Mouse (Mus musculus) granulocyte monocyte progenitor cell, adult 5-6 weeks (primary cell): ENCODE measurements around the gene Nxn. TPM values are rescaled to one million over a fixed set of nuclear protein-coding genes. Genes with fewer than 3 reads are reported as not detected.
A peak's percentile ranks its signal among the peaks of the same experiment; 100 is the strongest.

Experiments
- ATAC-seq: replicated peaks from 2 replicates; pipeline ENCODE4 v1.8.0; 2016; ENCODE audit warnings: mild to moderate bottlenecking, moderate TSS enrichment, inconsistent platforms; ENCODE audit not compliant: poor library complexity, severe bottlenecking
- total RNA-seq, 2 experiments: library from RNA; stranded (forward) in 1 of 2; stranded (reverse) in 1 of 2; fragments of 200-712, 200-1000 nt in 1 of 2; fragments of >200 nt in 1 of 2; fragmentation: Nextera tagmentation in 1 of 2; gene quantifications; 2 replicates each; pipeline ENCODE4 v1.2.3; 2014 to 2017

Nxn gene
- total RNA-seq, 2 experiments from 2014 or later, result 25.5 to 32.3 TPM

DNA sequence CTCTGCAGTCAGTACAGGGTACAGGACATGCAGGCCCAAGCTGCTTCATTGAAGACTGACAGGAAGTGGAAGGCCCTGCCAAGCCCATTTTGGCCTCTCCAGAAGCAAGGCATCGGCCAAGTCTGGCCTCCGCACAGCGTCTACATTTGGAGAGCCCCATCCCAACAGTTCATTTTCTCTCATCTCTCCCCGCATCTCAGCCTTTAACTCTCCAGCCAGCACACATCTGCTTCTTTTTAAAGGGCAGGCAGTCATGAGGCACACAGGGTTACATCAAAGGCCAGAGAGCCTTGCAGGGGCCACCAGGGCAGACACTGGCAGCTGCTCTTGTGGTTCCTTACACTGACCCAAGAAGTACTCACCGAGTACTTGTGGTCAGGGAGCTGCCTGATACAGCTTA is 89.1 kb downstream of the Nxn start:
- ATAC-seq, result peak; percentile 43

DNA sequence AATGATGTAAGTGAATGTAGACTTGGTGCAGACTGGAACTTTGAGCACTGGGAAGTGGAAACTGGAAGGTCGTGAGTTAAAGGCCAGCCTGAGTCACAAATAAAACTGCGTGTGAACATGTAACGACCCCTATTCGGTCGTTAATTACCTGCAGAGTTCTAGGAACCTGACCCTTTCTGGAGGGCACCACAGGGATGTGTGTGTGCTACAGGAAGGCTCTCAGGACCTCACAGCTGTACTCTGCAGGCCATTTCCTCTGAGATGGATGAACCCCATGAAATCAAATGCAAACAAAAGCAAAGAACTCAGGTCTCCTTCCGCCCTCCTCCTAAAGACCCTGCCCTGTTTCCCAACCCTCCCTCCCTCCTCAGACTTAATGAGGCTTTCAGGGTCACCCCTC is 89.9 kb downstream of the Nxn start:
- ATAC-seq, result no peak

DNA sequence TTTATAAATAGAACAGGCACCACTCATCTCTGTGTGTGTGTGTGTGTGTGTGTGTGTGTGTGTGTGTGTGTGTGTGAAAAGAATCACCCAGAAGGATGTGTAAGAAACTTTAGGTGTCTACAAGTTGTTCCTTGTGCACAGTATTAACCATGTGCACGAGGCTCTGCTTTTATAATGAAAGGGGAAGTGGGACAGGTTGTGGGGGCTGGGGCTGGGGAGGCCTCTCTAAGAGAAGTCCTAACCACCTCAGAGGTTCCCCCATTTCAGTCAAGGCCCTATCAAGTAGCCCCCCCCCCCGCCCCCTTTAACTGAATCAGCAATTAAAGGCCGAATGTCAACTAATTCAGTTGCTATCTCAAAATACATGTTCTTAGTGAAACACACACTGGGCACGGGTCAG is 92.2 kb downstream of the Nxn start:
- peak; percentile 88 for ATAC-seq

DNA sequence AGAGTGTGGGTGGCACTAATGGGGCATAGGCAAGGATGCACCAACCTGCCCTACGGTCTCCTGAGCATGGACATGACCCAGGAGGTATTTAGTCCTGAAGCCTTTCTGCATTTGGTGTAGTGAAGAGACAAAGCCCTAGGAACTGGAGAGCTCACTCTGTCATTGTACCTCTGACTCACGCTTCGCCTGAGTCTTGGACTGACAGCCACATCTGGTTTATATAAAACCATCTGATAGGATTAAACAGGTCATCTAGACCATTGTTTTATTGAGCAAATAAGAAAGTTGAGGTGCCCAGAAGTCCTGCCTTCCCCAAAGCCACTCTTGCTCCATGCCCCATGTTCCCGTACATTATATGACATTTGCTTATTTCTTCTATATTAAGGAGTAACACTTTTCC is 93.4 kb downstream of the Nxn start:
- no peak for ATAC-seq

DNA sequence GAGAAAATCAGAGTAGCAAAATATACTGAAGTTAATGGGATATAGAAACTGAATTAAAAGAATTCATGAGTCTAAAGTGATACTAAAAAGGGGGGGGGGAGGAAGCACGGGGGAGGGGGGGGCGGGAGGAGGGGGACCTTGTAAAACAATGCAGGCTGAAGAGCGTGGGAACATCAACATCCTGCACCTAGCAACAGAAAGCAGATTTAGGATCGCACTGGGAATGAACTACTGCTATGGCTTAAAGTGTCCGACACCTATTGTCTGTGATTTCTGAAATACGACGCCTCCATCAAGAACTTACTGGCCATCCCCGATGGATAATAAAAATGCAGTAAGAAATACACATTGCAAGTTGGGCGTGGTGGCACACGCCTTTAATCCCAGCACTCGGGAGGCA is 95.6 kb downstream of the Nxn start:
- ATAC-seq, result no peak

DNA sequence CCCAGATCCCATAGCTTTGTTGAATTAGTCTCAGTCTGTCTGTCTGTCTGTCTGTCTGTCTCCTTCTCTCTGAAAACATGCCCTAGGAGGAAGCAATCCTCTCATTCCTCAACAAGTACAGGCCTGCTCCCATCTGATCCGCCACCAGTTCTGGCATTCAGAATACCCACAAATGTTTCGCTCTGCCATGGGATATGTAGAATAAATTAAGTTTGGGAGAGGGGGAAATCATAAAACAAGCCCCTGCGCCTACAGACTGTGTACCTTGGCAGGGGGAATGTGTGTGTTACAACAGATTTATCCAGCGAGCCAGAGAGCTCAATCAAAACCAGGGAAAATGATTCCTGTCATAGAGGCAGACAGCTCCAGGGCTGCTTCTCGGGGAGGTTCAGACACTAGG is 98.1 kb downstream of the Nxn start:
- ATAC-seq, result no peak

DNA sequence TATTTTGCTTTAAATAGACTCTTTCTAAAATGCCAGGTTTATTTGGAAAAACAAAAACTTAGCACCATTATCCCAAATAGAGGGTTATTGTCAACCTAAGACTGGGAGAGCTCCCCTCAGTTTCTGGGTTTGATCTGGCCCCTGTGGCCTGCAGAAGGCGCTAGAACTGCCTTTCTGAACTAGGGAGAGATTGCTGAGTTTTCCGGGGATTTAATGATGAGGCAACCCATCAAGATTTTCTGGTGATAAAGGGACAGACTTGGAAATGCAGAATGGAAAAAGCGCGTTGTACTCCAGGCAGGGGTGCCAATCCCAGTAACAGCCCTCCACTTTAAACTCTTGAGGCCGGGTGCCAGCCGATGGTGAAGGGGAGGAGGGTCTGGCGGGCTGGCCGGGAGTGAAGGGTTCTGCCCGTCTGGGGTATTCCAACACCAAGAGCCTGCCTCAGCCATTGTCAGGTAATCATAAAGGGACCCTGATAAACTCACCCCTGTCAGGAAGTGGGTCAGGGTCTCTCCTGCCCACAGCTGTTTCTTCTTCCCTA is 100.4 kb downstream of the Nxn start:
- no peak for ATAC-seq

DNA sequence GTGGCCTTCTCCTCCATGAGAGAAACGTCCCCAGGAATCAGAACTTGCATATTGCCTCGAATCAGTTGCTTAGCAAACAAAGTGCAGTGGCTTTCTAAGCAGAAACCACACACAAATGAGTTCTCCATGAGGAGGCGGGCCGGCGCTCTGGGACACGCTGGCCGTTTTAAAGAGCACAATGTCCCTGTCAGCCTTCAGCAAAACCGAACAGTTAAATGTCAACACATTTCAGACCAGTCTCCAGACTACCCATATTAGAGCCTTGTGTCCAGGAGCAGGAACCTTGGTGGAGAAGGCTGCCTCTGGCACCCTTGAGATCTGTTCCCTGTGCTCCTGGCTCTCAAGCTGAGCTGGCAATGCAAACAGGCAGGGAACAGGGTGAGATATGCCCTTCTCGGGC is 101.7 kb downstream of the Nxn start:
- ATAC-seq, result no peak

DNA sequence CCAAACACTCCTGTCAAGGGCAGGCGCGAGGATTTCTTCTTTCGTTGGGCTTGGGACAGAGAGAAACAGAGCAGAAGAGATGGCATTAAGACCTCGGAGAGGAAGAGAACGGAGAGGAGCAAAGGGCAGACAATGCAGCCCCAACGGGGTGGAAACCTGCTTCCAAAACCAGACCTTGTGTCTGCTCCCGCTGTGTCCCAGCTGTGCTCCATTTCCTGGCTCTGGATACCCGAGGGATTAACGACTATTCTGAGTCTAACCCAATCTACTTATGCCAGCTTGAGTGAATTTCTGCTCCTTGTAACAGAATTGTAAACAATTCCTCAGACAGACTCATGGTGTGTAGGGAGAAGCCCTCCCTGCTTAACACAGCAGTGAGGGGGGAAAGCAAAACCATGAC is 104.1 kb downstream of the Nxn start:
- ATAC-seq, result no peak

DNA sequence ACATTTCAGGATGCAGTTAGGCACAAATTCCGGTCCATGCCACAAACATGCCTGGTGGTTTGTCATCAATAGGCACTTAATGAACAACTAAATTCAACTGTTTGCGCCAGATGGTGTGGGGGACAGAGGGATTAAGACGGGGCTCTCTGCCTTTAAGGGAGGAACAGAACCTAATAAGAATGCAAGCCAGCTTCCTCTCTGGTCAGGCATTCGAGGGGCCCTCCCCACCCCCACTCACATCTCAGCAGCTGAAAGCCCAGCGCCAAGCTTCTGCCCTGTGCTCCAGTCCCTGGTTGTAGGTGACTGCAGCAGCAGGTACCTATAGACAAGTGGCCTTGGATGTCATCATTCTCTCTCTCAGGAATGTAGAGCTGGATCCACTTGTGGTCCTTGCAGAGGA is 104.9 kb downstream of the Nxn start:
- no peak for ATAC-seq

DNA sequence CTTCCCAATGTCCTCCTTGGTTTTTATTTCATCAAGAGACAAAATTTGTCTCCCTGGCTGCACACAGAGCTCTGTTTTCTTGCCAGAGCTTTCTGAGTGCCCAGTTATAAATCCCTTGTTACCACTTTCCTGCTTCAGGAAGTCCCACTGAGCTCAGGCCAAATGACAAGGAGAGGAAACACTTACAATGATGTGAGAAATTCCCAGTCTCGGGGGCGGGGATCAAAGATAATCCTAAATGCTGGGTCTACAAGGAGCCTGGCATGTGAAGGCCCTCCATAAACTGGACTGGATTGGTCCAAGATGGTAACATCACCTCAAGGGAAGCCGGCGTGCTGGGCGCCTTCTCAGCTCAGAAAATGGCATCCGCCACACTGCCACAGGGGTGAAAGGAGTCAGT is 106.1 kb downstream of the Nxn start:
- ATAC-seq, result no peak

DNA sequence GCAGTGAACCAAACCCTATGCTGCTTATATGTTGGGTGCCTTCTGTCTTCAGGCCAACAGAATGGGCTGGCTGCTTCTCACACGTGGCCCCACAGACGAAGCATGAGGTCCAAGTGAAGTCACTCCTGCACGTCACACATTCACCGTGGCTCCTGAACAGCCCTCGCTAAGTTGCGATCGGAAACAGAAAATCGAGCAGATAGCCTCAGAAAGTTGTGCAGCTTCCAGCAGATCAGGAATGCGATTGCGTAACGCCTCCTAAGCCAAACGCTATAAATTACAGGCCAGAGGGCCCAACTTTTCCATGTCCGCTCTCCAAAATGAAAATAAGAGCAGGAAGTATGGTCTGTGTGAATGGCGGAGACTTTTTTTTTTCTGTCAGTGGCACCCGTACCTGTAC is 106.5 kb downstream of the Nxn start:
- ATAC-seq, result no peak

DNA sequence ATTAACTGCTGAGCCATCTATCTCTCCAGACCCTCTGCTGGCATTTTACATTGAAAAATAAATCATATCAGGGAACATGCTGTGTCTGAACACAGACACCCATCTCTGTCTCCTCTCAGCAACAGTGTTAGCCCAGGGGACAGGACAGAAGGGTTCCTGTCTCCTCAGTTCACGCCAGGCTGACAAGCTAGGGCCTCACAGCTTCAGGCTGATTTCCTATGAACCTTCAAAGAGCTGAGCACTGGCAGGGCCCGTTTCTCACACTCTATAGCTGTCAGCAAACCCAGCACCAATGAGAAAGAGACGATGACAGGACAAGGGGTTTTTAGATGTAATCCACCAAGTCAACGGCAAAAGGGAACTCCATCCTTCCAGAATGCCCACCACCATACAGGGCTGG is 107.0 kb downstream of the Nxn start:
- no peak for ATAC-seq

DNA sequence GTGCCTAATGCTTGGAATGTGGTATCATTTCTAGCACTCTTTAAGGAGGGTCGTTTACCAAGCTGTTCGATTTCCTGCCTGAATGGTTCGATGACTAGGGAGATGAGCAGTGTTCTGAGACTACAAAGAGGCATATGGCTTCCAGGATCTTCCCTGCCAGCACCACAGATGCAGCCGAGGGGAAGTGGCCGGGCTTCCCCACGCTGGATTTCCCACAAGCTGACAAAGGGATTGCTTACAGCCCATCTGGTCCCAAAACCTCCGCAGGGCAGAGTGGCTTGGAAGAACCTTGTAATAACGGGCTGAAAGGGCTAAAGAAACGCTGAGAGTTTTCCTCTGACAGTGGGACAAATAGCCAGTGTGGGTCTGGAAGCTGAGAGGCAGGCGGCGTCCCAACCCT is 108.6 kb downstream of the Nxn start:
- no peak for ATAC-seq

DNA sequence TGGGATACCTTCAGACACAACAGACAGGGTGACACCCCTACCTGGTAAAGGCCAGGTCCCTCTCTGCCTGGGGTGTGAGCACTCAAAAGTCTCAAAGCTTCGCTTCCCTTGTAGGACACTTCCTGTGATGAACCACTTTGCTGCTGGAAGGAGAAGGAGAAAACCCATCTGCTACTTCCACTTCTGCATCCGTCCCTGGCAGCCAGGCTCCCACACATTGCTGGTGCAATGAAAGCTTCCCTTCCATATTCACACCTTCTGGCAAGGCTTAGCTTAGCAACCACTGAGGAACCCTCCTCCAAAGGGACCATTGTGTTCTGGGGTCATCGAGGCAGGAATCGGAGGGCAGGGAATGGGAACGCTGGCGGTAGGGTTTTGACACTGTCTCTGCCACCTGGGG is 110.3 kb downstream of the Nxn start:
- ATAC-seq, result peak; percentile 86

DNA sequence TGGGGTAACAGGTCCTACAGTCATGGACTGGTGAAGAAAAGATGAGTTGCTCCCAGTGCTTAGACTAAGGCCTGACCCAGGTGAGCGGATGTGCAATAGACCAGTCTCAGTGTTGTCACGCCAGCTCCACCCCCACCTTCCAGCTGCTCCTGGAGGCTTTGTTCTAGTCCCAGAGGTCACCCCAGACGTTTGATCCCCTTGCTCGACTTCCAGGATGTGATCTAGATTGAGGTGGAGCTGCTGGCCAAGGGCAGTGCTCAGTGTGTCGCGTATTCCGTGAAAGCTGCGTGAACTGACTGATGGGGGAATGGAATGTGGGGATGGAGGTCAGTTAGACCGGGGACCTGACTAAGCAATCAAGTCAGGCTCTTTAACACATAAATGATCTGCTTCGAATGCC is 111.6 kb downstream of the Nxn start:
- no peak for ATAC-seq

DNA sequence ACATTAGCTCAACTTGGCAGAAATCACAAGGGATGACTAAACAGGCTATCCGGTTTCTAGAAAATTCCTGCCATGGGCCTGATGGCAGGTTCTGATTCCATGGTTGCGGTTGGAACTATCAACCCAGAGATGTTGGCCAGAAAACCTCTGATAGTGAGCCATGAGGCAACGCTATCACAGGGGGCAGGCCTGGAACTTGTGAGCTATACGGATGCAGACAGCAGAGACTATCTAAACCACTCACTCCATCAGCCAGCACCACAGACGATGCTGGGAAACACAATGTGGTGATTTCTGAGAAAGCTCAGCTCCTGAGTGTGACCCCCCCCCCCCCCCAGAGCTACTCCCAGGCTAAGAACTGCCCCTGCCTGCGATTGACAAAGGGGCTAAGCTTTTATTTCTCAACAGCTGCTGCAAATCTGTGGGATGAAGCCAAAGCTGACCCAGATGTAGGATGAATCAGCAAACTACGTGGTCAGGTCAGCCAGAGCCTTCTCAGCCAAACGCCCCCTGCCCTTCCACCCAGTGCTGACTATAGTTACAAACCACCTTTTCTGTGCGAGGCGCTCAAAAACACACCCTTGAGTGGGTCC is 112.3 kb downstream of the Nxn start:
- ATAC-seq, result no peak

DNA sequence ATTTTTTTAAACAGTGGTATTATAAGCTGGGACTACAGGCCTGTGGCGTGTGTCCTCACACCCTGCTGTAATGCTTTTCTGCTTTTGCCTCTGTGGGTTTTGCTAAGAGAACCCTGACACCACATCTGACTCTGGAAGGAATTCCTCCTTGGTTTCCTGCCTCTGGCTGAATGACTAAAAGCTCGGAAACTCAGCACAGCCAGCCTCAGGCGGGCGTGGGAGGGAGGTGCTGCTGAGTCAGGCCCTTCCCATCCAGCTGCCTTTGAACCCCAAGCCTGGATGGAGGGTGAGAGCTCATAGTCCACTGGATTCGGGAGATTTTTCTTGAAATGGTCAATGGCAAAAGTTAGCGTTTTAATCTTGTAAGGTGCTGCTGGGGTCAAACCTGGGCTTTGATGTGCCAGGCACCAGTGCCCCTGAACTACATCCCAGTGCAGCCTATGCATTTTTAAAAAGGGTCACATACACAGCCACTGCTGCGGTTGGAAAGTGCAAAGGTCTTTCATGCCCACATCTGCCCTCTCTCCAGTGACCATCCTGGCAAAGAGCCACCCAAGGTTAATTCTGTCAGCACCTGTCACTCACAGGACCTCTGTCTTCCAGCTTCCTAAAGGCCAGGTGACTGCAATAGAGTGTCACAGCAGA is 113.4 kb downstream of the Nxn start:
- ATAC-seq, result no peak

DNA sequence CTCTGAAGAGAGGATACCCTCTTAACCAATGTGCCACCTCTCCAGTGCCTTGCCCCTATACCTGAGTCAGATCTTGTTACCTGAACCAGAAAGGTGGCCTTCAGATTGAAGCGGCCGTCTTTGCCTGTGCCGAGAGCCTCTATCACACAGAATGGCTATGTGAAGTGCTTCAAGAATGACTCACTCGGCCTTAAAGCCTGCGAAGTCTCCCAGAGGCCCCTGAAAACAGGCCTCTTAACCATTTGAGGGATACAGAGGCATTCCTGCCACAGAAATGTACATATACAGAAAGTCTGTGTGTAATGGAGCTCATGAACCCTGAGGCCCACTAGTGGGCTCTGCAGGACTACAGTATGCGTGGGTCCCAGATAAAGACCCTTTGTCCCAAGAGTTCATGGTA is 115.1 kb downstream of the Nxn start:
- ATAC-seq, result no peak

DNA sequence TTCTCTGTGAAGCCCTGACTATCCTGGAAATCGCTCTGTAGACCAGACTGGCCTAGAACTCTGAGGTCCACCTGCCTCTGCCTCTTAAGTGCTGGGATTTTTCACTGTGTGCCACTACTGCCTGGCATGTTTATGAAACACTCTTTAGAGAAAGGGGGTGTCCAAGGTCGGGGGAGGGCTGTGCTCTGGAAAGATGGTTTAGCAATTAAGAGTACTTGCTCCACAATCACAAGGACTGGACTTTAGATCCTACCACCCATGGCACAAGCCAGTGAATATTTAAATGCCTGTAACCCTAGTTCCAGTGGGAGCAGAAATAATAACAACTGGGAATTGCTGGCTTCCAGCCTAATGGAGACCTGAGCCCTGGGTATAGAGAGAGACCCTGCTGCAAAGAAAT is 119.0 kb downstream of the Nxn start:
- no peak for ATAC-seq

DNA sequence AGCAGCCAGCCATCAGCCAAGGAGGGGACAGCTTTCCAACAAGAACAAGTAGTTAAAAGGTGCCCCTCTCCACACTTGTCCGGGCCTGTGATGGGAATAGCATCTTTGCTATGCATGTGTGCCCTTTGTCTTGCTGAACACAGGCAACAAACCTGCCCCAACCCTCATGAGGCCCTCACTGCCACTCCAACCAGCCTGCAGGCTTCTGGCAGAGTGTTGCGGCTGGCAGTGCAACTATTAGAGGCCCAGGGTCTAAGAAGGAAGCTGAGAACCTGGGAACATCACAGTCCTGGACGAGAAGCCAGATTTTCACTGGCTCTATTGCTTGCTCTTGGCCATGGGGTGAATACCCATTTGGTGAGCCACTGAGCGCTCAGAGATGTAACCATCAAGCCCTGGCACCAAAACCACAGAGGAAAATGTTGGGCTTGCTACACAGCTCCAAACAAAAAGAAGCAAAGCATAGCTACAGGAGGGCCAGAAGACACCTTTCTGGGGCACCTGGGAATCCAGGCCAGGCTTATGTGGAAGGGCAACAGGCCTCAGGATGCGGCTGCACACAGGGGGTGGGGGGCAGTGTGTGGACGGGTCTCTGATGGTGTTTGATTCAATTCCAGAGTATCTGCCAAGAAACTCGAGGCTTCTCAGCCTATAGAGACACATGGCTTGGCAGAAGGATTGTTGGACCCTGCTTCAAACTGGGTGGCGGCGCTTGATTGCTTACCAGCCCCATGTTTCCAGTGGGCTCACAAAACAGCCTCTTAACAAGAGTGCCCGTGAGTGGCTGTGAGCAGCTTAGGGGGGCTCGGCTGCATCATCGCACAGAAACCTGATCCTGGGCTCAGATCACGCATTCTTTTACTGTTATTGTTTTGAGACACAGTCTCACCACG is 119.7 kb downstream of the Nxn start:
- no peak for ATAC-seq
